Mouse (Mus musculus) neutrophil, adult 83 days (primary cell): ENCODE measurements around the gene Nop10. TPM values are rescaled to one million over a fixed set of nuclear protein-coding genes. Genes with fewer than 3 reads are reported as not detected.

Experiments used
- total RNA-seq, 2 experiments: library from RNA; stranded (reverse); gene quantifications; one replicate each; pipeline ENCODE4 v1.2.4; 2023

Nop10 gene
- 10 to 100 TPM; 19.7 to 26.5 TPM for total RNA-seq

GRCm38 (mm10) chr2:112261748-112262653 is at the start of gene Nop10:
TSS of gene Nop10 (plus strand) at chr2:112261926.

DNA sequence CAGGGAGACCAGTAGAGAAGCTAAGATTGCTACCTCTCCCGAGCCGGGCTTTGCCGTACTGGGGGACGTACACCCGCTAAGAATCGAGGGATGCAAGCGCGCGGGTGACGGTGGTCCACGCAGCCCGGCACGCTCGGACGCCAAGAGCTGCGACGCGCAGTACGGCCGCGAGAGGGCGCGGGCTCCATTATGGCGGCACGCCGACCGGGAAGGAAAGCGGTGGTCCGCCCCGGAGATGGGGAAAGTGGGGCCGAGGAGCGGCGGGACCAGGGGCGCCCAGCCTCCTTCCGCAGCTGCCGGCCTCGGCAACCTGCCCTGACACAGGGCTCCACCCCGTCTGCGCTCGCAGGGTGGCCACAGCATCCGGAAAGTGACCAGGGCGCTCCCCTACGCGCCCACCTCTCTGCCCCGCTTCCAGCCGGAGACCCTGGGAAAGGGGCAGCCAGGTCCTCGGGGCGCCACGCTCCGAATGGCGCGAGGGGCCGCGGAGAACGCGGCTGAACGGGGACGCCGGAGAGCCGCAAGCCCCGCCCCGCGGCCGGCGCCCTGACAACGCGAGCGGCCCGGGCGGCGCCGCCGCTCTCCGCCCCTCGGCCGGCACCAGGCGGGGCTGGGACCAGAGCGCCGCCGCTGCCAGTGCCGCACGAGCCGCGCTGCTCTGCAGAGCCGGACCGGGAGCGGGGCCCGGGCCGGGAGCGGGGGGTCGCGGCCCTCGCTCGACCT is 22.4 kb upstream of the Nop10 start, which contains the start of gene Lpcat4:
Lpcat4 (plus strand) TSS at position 257 of the 723 bp plus-strand sequence.

DNA sequence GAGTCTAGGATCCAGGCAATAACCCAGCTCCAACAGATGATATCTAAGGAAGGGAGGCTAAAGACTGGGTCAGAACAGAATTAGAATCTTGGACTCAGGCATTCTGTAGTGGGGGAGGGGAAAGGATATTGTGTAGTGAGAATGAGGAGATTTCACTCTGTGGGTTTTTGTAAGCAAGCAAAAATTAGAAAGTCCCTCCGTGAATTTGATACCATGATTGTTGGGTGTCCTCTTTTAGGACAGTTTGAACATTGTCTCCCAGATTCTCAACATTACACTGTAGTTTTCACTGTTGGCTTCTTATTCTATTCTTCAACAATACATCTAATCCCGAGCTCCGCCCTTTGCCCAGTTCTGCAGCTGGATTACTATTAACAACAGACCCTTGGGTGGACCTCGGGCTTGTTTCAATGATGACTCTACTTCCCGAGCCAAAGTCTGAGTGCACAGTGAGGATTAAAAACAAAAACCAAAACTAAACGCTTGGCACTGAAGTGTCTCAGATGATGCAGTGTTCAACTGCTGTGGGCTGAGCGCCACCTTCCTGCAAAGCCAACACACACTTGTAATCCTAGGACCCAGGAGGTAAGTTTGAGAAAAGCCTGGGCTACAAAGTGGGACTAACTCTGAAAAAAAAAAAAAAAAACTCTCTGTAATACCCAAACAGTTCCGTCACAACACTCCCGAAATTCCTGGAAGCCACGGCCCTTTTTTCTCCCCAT is 2.3 kb upstream of the Nop10 start, which contains the start of gene Nutm1:
Nutm1 (minus strand) TSS at position 51 of the 722 bp plus-strand sequence.

DNA sequence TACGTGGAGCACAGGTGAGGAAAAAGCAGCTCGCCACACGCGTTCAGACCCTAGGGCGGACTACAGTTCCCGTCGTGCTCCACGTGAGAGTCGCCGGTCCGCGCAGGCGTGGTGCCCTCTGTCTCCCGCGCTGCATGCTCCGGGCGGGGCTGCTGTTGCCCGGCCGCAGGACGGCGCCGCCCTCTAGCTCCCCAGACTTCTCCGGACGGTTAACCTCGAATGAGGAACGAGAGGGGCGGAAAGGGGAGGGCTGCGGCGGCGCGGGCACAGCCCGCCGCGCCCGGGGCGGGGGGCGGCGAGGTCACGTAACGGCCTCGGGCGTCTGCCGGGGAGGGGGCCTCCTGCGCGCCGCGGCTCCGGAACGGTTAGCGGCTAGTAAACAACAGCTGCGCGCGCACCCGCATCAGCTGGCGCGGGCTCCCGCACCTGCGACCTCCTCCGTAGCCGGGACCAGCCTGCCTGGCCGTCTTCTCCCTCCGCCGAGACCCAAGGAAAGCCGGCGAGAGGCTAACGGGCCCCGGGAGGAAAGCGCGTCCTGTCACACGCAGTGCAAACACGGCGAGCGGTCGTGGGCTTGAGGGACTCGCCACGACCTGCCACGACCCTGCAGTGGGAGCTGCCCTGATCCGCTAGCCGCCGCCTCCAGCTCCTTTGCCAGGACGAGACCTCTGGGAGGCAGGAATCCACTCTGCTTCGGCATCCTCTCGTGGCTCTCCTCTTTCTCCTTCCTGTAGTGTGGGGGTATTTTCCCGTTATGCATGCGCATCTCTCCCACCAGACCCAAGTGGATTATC is 3.9 kb downstream of the Nop10 start, which contains the start of gene Slc12a6:
Slc12a6 (plus strand) TSS at position 378 of the 794 bp plus-strand sequence.

GRCm38 (mm10) chr2:112266242-112266592 is 4.5 kb downstream of the Nop10 start, which contains the start of gene Gm21985:
TSS of gene Gm21985 (plus strand) at chr2:112266314.

Other genes starting within 250 kb of the Nop10 start
- not detected for gene Olfr1310, start 249.2 kb upstream of the Nop10 start, total RNA-seq
- gene Olfr1311, start 237.5 kb upstream of the Nop10 start, total RNA-seq = not detected
- not detected for gene Olfr1312, start 211.7 kb upstream of the Nop10 start, total RNA-seq
- gene Olfr1313, start 184.1 kb upstream of the Nop10 start, total RNA-seq = not detected
- not detected for gene Olfr1314, start 165.1 kb upstream of the Nop10 start, total RNA-seq
- gene Olfr1315-ps1, start 146.5 kb upstream of the Nop10 start, total RNA-seq = not detected
- gene Olfr1316, start 126.9 kb upstream of the Nop10 start, total RNA-seq = not detected
- not detected for gene Olfr1317, start 121.6 kb upstream of the Nop10 start, total RNA-seq
- gene Olfr1318, start 107.7 kb upstream of the Nop10 start, total RNA-seq = not detected
- gene Lpcat4, start 22.5 kb upstream of the Nop10 start, total RNA-seq = 10 to 100 TPM; 63.2 to 79.0 TPM
- not detected for gene Nutm1, start 2.6 kb upstream of the Nop10 start, total RNA-seq
- 100 to 1,000 TPM; 182 to 212 TPM for gene Slc12a6, start 3.9 kb downstream of the Nop10 start, total RNA-seq
- not detected for gene Gm21985, start 4.4 kb downstream of the Nop10 start, total RNA-seq
- gene Emc4, start 106.1 kb downstream of the Nop10 start, total RNA-seq = 10 to 100 TPM; 17.2 to 23.2 TPM
- 1 to 10 TPM; 6.8 to 7.0 TPM for gene Katnbl1, start 117.3 kb downstream of the Nop10 start, total RNA-seq
- 1 to 10 TPM; 8.0 to 8.7 TPM for gene Emc7, start 193.1 kb downstream of the Nop10 start, total RNA-seq
- gene Chrm5, start 218.8 kb downstream of the Nop10 start, total RNA-seq = not detected
- gene Aven, start 231.0 kb downstream of the Nop10 start, total RNA-seq = 1 to 10 TPM; 5.6 to 8.1 TPM